Mouse (Mus musculus): ENCODE data around the gene Thbs4. TPM values are rescaled to one million over a fixed set of nuclear protein-coding genes. Genes with fewer than 3 reads are reported as not detected.
A peak's percentile ranks its signal among the peaks of the same experiment; 100 is the strongest.

Gene Thbs4
- polyA plus RNA-seq, 1 experiment from 2014 or later, result 22.0 TPM

- Histone ChIP-seq H3K27me3 (replicated peaks; ENCODE audit: control insufficient read depth, insufficient read depth, low read length) (no peaks in the 10 kb centered on the region), H3K27ac (ENCODE audit: low read length) (no peak overlapping the region), H3K4me2 (ENCODE audit: low read depth, low read length) (no peak overlapping the region), H3K36me3 (ENCODE audit: control insufficient read depth, insufficient read depth, low read length) (no peaks in the 10 kb centered on the region), H3K4me3 (ENCODE audit: low read length) (no peak overlapping the region), H3K9ac (ENCODE audit: low read depth, low read length) (no peak overlapping the region), H3K4me1 (ENCODE audit: control insufficient read depth, insufficient read depth, low read length) (no peaks in the 10 kb centered on the region), H3K9me3 (ENCODE audit: control insufficient read depth, low read length) (no peaks in the 10 kb centered on the region)
- WGBS, result 63% methylated on average over 21 of the region's 21 CpGs
- peak; percentile 76 for ATAC-seq
Measured at GRCm38 (mm10) chr13:92751726-92752565, 42.7 kb downstream of the Thbs4 start.

DNA sequence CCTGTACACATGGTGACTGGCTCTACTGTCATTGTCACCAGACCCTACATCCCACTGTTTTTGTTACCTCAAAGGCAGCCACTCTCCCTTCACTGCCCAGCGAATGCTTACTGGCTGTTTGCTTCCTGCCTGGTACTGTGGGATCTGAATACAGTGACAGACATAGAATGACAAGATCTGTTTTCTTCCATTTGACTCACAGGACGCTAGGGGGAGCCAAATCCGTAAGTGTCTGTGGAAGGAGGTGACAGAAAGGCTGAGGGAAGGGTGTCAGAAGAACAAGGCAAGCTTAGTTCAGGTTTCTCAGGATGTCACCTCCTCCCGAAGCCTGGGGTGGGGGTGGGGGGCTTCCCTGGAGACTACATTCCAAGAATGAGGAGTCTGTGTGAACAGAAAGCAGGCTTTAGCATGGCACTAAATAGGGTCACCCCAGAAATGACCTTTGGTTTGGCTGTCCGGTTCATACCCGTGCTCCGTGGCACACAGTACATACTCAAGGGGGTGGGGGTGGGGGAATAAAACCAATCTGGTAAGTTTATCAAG, 43.6 kb downstream of the Thbs4 start:
- Histone ChIP-seq H3K4me2 (ENCODE audit: low read depth, low read length) (peak overlapping the region; percentile 12; the same call in 1 of the 2 replicates), H3K4me1 (ENCODE audit: control insufficient read depth, insufficient read depth, low read length) (no peaks in the 10 kb centered on the region)

DNA sequence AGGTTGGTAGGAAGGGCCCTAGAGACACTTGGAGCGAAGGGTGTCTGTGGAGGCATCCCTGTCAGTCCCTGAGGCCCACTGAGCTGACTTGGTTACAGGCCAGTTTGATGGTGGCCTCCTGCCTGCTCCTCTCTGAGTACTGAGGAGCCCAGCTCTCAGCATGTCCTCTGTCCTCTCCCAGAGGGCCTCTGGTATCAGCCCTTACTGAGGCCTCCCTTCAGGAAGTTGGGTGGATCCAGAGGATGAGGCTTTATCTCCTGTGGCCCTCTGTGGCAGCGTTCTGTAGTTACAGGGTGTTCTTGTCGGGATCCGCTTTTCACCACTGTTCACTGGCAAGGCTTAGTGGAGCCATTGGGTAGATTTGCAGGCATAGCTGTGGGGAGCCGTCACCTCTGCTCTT, 51.3 kb downstream of the Thbs4 start:
- Histone ChIP-seq H3K4me2 (ENCODE audit: low read depth, low read length) (no peak overlapping the region), H3K4me1 (ENCODE audit: control insufficient read depth, insufficient read depth, low read length) (peaks cover 7% of the 10 kb centered on the region; the same call in 1 of the 2 replicates), H3K27ac (ENCODE audit: low read length) (no peak overlapping the region), H3K9ac (ENCODE audit: low read depth, low read length) (no peak overlapping the region), H3K4me3 (ENCODE audit: low read length) (no peak overlapping the region), H3K9me3 (ENCODE audit: control insufficient read depth, low read length) (no peaks in the 10 kb centered on the region), H3K36me3 (ENCODE audit: control insufficient read depth, insufficient read depth, low read length) (no peaks in the 10 kb centered on the region), H3K27me3 (replicated peaks; ENCODE audit: control insufficient read depth, insufficient read depth, low read length) (no peaks in the 10 kb centered on the region)
- WGBS, result 76% methylated on average over 5 of the region's 5 CpGs
- ATAC-seq, result peak; percentile 66

More for the DNA sequence above, 43.6 kb downstream of the Thbs4 start:
- Histone ChIP-seq H3K9me3 (ENCODE audit: control insufficient read depth, low read length) (no peaks in the 10 kb centered on the region), H3K36me3 (ENCODE audit: control insufficient read depth, insufficient read depth, low read length) (no peaks in the 10 kb centered on the region), H3K4me3 (ENCODE audit: low read length) (no peak overlapping the region), H3K9ac (ENCODE audit: low read depth, low read length) (no peak overlapping the region), H3K27me3 (replicated peaks; ENCODE audit: control insufficient read depth, insufficient read depth, low read length) (no peaks in the 10 kb centered on the region), H3K27ac (ENCODE audit: low read length) (no peak overlapping the region)
- peak; percentile 81 for ATAC-seq
- 17% methylated on average over 7 of the region's 7 CpGs for WGBS

DNA sequence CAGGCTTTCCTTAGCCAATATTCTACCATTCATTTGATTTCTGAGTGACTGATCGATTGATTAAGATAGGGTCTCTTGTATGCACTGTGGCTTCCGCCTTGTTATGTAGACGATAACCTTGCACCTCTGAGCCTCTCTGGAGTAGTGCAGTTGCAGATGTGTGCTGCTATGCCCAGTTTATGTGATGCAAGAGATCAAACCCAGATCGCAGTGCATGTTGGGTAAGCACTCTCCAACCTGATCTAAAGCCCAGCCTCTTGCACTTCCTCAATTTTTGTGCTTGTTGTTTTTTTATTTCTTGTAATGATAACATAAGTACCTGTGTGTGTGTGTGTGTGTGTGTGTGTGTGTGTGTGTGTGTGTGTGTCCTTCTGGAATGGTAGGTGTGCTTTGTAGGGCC, 51.7 kb downstream of the Thbs4 start:
- peak; percentile 26; the same call in 1 of the 2 replicates for ATAC-seq
- Histone ChIP-seq H3K9me3 (ENCODE audit: control insufficient read depth, low read length) (no peaks in the 10 kb centered on the region), H3K4me1 (ENCODE audit: control insufficient read depth, insufficient read depth, low read length) (peaks cover 7% of the 10 kb centered on the region; the same call in 1 of the 2 replicates), H3K27me3 (replicated peaks; ENCODE audit: control insufficient read depth, insufficient read depth, low read length) (no peaks in the 10 kb centered on the region), H3K27ac (ENCODE audit: low read length) (no peak overlapping the region), H3K4me3 (ENCODE audit: low read length) (no peak overlapping the region), H3K4me2 (ENCODE audit: low read depth, low read length) (no peak overlapping the region), H3K9ac (ENCODE audit: low read depth, low read length) (no peak overlapping the region), H3K36me3 (ENCODE audit: control insufficient read depth, insufficient read depth, low read length) (no peaks in the 10 kb centered on the region)
- WGBS, result 92% methylated on average over 4 of the region's 4 CpGs

DNA sequence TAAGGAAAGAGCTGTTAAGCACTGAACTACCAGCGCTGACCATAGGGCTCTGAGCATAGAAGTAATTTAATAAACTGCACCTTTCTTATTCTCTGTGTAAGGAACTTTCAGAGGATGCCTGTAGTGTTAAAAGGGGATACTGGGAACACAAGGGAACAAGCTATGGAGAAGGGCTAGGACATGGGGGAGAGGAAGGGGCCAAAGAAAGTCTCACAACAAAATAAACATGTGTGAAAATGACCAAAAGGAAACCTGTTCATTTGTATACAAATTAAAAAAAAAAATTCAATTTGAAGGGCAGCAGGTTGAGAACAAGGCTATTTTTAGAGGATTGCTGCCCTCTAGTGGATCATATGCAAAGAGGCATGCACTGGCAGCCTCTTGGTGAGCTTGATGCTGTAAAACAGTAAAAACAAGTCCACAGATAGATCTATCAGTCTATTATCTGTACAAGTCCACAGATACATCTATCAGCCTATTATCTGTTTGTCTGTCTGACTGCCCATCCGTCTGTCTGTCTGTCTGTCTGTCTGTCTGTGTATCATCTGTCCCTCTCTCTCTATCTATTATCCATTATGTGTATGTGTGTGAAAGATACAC, 53.8 kb downstream of the Thbs4 start:
- Histone ChIP-seq H3K9ac (ENCODE audit: low read depth, low read length) (no peak overlapping the region), H3K27ac (ENCODE audit: low read length) (no peak overlapping the region), H3K4me2 (ENCODE audit: low read depth, low read length) (no peak overlapping the region), H3K4me1 (ENCODE audit: control insufficient read depth, insufficient read depth, low read length) (peaks cover 7% of the 10 kb centered on the region; the same call in 1 of the 2 replicates), H3K36me3 (ENCODE audit: control insufficient read depth, insufficient read depth, low read length) (no peaks in the 10 kb centered on the region), H3K4me3 (ENCODE audit: low read length) (no peak overlapping the region), H3K9me3 (ENCODE audit: control insufficient read depth, low read length) (no peaks in the 10 kb centered on the region), H3K27me3 (replicated peaks; ENCODE audit: control insufficient read depth, insufficient read depth, low read length) (no peaks in the 10 kb centered on the region)
- WGBS, result 9% methylated on average over 2 of the region's 2 CpGs
- ATAC-seq, result 0 out of 2 replicates have a peak, but pooled peaks have one; percentile 38

GRCm38 (mm10) chr13:92739858-92740257, 54.8 kb downstream of the Thbs4 start:
- Histone ChIP-seq H3K27ac (ENCODE audit: low read length) (no peak overlapping the region), H3K4me2 (ENCODE audit: low read depth, low read length) (no peak overlapping the region), H3K27me3 (replicated peaks; ENCODE audit: control insufficient read depth, insufficient read depth, low read length) (no peaks in the 10 kb centered on the region), H3K4me3 (ENCODE audit: low read length) (no peak overlapping the region), H3K36me3 (ENCODE audit: control insufficient read depth, insufficient read depth, low read length) (no peaks in the 10 kb centered on the region), H3K9me3 (ENCODE audit: control insufficient read depth, low read length) (no peaks in the 10 kb centered on the region), H3K9ac (ENCODE audit: low read depth, low read length) (no peak overlapping the region), H3K4me1 (ENCODE audit: control insufficient read depth, insufficient read depth, low read length) (peaks cover 7% of the 10 kb centered on the region; the same call in 1 of the 2 replicates)
- WGBS, result 89% methylated on average over 3 of the region's 3 CpGs
- ATAC-seq, result no peak

- no peaks in the 10 kb centered on the region for H3K9me3 ChIP-seq (ENCODE audit: control insufficient read depth, low read length)
- no peak for ATAC-seq
- 57% methylated on average over 3 of the region's 3 CpGs for WGBS
- H3K27me3 ChIP-seq (replicated peaks; ENCODE audit: control insufficient read depth, insufficient read depth, low read length), result no peaks in the 10 kb centered on the region
- H3K36me3 ChIP-seq (ENCODE audit: control insufficient read depth, insufficient read depth, low read length), result no peaks in the 10 kb centered on the region
- no peak overlapping the region for H3K4me2 ChIP-seq (ENCODE audit: low read depth, low read length)
- H3K4me3 ChIP-seq (ENCODE audit: low read length), result no peak overlapping the region
- H3K4me1 ChIP-seq (ENCODE audit: control insufficient read depth, insufficient read depth, low read length), result peaks cover 7% of the 10 kb centered on the region; the same call in 1 of the 2 replicates
- no peak overlapping the region for H3K9ac ChIP-seq (ENCODE audit: low read depth, low read length)
- H3K27ac ChIP-seq (ENCODE audit: low read length), result no peak overlapping the region
Measured at GRCm38 (mm10) chr13:92738821-92739220, 55.8 kb downstream of the Thbs4 start.

DNA sequence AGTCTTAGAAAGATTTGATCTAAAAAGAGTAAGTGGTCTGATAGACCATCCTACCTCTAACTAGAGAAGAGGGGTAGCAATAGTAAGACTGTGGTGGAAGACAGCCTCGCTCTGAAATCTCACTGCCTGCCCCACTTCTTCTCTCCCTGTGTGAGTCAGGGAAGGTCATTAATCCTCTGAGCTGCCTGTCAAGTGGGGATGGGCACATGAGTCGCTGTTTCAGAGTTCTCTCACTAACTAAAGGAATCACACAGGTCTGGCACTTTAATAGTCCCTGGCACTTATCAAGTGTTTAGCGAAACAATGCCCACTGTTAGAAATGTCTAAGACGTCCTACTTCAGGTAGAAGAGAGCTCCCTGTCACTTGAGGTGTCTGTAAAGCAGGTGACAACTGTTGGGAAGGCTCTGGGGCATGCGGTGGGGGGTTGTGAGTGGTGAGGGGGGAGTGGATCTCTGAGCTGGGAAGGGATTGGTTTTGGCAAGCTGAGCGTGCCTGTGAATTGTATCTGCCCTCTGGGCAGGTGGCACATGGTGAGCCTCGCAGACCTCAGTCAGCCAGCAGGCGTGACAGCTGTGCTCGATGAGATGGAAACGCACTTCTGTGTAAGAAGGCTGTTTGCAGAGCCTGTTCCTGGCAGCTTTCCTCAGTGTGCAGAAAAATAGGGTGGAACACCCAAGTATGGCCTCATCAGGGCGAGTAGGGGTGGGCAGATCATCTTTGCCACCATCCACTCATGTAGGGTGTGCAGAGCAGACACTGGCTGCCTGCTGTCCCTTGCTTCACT, 57.9 kb downstream of the Thbs4 start:
- Histone ChIP-seq H3K4me1 (ENCODE audit: control insufficient read depth, insufficient read depth, low read length) (peaks cover 4% of the 10 kb centered on the region; the same call in 1 of the 2 replicates), H3K4me3 (ENCODE audit: low read length) (no peak overlapping the region), H3K9ac (ENCODE audit: low read depth, low read length) (no peak overlapping the region), H3K4me2 (ENCODE audit: low read depth, low read length) (no peak overlapping the region), H3K27ac (ENCODE audit: low read length) (no peak overlapping the region), H3K36me3 (ENCODE audit: control insufficient read depth, insufficient read depth, low read length) (no peaks in the 10 kb centered on the region), H3K9me3 (ENCODE audit: control insufficient read depth, low read length) (no peaks in the 10 kb centered on the region), H3K27me3 (replicated peaks; ENCODE audit: control insufficient read depth, insufficient read depth, low read length) (no peaks in the 10 kb centered on the region)
- WGBS, result 57% methylated on average over 11 of the region's 11 CpGs
- no peak for ATAC-seq

DNA sequence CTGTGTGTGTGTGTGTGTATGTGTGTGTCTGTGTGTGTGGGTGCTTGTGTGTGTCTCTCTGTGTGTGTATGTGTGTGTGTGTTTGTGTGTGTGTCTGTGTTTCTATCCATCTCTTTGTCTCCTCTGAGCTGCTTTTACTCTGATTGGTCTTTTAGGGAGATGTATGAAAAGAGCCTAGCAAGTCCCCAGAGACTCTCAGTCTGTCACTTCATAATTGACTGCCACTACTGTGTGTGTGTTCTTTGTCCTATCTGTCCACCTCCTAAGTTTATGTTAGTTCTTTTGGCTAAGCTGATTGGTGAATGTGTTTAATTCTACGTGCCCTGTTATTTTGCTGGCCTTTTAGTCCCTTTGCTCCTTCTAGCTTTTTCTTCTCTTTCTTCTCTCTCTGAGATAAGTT, 58.9 kb downstream of the Thbs4 start:
- no peak overlapping the region for H3K4me2 ChIP-seq (ENCODE audit: low read depth, low read length)
- H3K27me3 ChIP-seq (replicated peaks; ENCODE audit: control insufficient read depth, insufficient read depth, low read length), result no peaks in the 10 kb centered on the region
- no peak overlapping the region for H3K9ac ChIP-seq (ENCODE audit: low read depth, low read length)
- H3K36me3 ChIP-seq (ENCODE audit: control insufficient read depth, insufficient read depth, low read length), result no peaks in the 10 kb centered on the region
- no peaks in the 10 kb centered on the region for H3K4me1 ChIP-seq (ENCODE audit: control insufficient read depth, insufficient read depth, low read length)
- WGBS, result 55% methylated on average over 1 of the region's 1 CpGs
- no peak overlapping the region for H3K27ac ChIP-seq (ENCODE audit: low read length)
- no peak for ATAC-seq
- no peak overlapping the region for H3K4me3 ChIP-seq (ENCODE audit: low read length)
- H3K9me3 ChIP-seq (ENCODE audit: control insufficient read depth, low read length), result no peaks in the 10 kb centered on the region
